Mouse (Mus musculus): Measurements from ENCODE around the gene Agap2. TPM values are rescaled to one million over a fixed set of nuclear protein-coding genes. Genes with fewer than 3 reads are reported as not detected.
"Not testable (repeated sequence)": the region's sequence is repeated elsewhere in the genome, so short reads cannot be mapped to it uniquely, and the experiment has no call there.

Agap2 gene
- polyA plus RNA-seq, 1 experiment from 2014 or later: 0.73 TPM

DNA sequence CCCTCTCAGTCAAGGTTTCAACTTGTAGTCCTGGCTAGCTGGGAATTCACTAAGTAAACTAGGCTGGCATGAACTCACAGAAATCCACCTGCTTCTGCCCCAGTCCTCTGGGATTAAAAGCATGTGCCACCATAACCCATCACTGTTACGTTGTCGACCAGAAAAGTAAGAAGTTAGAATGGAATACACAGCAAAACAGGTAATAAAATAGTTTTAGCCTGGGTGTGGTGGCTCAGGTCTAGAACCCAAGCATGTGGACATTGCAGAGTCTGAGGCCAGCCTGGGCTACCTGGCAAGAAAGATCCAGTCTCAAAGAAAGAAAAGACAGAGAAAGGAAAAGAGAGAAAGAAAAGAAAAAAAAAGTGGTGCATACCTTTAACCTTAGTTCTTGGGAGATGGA lies 13.6 kb upstream of the Agap2 start:
- peaks cover 32% of the 10 kb centered on the region for H3K36me3 ChIP-seq (replicated peaks)
- peak overlapping the region; percentile 97 for H3K27ac ChIP-seq
- no peak overlapping the region for H3K4me3 ChIP-seq (replicated peaks)
- peaks cover 57% of the 10 kb centered on the region for H3K4me1 ChIP-seq
- peak overlapping the region; percentile 96; the same call in 1 of the 2 replicates for H3K4me2 ChIP-seq
- H3K9me3 ChIP-seq: no peaks in the 10 kb centered on the region
- no peak for ATAC-seq (ENCODE audit: low FRiP score)
- no peaks in the 10 kb centered on the region; the same call in 1 of the 2 replicates for H3K27me3 ChIP-seq
- 0 out of 2 replicates have a peak overlapping the region, but pooled peaks have one; percentile 98 for H3K9ac ChIP-seq
- WGBS: 75% methylated on average over 2 of the region's 2 CpGs

GRCm38 (mm10) chr10:127062101-127062500 lies 13.0 kb upstream of the Agap2 start:
- not testable (repeated sequence) for ATAC-seq (ENCODE audit: low FRiP score); H3K4me2 ChIP-seq; H3K9me3 ChIP-seq; H3K27me3 ChIP-seq; H3K9ac ChIP-seq; H3K27ac ChIP-seq; H3K4me3 ChIP-seq (replicated peaks)
- Histone ChIP-seq H3K4me1 (peaks cover 60% of the 10 kb centered on the region), H3K36me3 (replicated peaks) (peaks cover 33% of the 10 kb centered on the region)
- 96% methylated on average over 4 of the region's 4 CpGs for WGBS

- peaks cover 57% of the 10 kb centered on the region for H3K4me1 ChIP-seq
- H3K27me3 ChIP-seq: no peaks in the 10 kb centered on the region; the same call in 1 of the 2 replicates
- no peak overlapping the region for H3K27ac ChIP-seq
- no peak for ATAC-seq (ENCODE audit: low FRiP score)
- 83% methylated on average over 5 of the region's 5 CpGs for WGBS
- no peak overlapping the region for H3K4me2 ChIP-seq
- H3K9ac ChIP-seq: no peak overlapping the region
- no peak overlapping the region for H3K4me3 ChIP-seq (replicated peaks)
- peaks cover 33% of the 10 kb centered on the region for H3K36me3 ChIP-seq (replicated peaks)
- no peaks in the 10 kb centered on the region for H3K9me3 ChIP-seq
Observed at GRCm38 (mm10) chr10:127062503-127062902, 12.6 kb upstream of the Agap2 start.

- peak within 1 kb of the TSS; percentile 76 for H3K4me3 ChIP-seq (replicated peaks)
- ATAC-seq (ENCODE audit: low FRiP score): peak; percentile 93
- H3K4me1 ChIP-seq: peaks cover 57% of the 10 kb centered on the region
- peaks cover 39% of the 10 kb centered on the region for H3K36me3 ChIP-seq (replicated peaks)
- H3K4me2 ChIP-seq: peak within 1 kb of the TSS; percentile 82
- WGBS: under 1% methylated on average over 46 of the region's 46 CpGs
- H3K27ac ChIP-seq: peak within 1 kb of the TSS; percentile 94
- peak within 1 kb of the TSS; percentile 99 for H3K9ac ChIP-seq
- no peaks in the 10 kb centered on the region for H3K9me3 ChIP-seq
- no peaks in the 10 kb centered on the region for H3K27me3 ChIP-seq
Observed at GRCm38 (mm10) chr10:127063239-127063872, 11.7 kb upstream of the Agap2 start, which contains the start of gene Cdk4. TSS of gene Cdk4 (plus strand) at chr10:127063534.

DNA sequence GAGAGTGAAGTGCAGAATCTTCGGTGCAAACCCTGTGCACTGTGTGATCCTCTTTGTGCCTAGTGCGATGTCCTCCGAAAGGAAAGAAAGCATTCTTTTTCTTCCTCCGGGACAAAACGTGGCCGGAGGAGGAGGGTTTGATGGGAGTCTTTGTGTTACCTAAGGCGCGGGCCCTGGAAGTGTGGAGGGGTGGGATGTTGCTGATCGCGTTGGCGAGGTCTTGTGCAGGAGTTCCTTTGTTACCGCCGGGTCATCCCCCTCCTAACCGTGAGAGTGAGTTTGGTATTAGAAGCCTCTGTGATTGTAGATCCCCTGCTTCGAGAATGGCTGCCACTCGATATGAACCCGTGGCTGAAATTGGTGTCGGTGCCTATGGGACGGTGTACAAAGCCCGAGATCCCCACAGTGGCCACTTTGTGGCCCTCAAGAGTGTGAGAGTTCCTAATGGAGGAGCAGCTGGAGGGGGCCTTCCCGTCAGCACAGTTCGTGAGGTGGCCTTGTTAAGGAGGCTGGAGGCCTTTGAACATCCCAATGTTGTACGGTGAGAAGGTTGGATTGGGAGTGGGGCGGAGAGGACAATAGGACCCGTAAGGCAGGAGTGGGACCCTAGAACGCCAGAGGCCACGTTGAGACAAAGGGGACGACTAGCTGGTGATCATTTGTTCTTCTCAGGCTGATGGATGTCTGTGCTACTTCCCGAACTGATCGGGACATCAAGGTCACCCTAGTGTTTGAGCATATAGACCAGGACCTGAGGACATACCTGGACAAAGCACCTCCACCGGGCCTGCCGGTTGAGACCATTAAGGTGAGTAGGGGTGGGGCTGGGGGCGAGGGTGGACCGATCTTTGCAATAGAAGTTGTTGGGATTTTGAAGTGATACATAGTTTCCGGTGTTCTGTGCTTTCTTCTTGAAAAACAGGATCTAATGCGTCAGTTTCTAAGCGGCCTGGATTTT lies 10.9 kb upstream of the Agap2 start:
- Histone ChIP-seq H3K36me3 (replicated peaks) (peaks cover 42% of the 10 kb centered on the region), H3K9ac (peak overlapping the region; percentile 99), H3K4me3 (replicated peaks) (peak overlapping the region; percentile 76), H3K9me3 (no peaks in the 10 kb centered on the region), H3K27ac (peak overlapping the region; percentile 94), H3K4me1 (peaks cover 57% of the 10 kb centered on the region), H3K27me3 (no peaks in the 10 kb centered on the region), H3K4me2 (peak overlapping the region; percentile 82)
- ATAC-seq (ENCODE audit: low FRiP score): no peak
- 13% methylated on average over 37 of the region's 37 CpGs for WGBS

DNA sequence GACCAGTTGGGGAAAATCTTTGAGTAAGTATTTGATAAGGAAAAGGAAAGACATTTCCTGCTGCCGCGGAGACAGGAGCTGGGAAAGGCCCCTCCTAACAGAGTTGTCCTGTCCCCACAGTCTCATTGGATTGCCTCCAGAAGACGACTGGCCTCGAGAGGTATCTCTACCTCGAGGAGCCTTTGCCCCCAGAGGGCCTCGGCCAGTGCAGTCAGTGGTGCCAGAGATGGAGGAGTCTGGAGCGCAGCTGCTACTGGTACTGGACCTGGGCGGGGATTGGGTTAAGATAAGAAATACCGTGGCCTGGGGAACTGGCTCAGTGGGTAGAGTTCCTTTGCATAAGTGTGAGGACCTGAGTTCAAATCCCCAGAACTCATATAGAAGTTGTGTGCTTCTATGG lies 9.1 kb upstream of the Agap2 start:
- H3K4me1 ChIP-seq: peaks cover 56% of the 10 kb centered on the region
- ATAC-seq (ENCODE audit: low FRiP score): no peak
- H3K9ac ChIP-seq: no peak overlapping the region
- no peak overlapping the region for H3K4me2 ChIP-seq
- no peak overlapping the region for H3K27ac ChIP-seq
- no peak overlapping the region for H3K4me3 ChIP-seq (replicated peaks)
- H3K27me3 ChIP-seq: no peaks in the 10 kb centered on the region
- no peaks in the 10 kb centered on the region for H3K9me3 ChIP-seq
- 88% methylated on average over 9 of the region's 9 CpGs for WGBS
- H3K36me3 ChIP-seq (replicated peaks): peaks cover 42% of the 10 kb centered on the region

DNA sequence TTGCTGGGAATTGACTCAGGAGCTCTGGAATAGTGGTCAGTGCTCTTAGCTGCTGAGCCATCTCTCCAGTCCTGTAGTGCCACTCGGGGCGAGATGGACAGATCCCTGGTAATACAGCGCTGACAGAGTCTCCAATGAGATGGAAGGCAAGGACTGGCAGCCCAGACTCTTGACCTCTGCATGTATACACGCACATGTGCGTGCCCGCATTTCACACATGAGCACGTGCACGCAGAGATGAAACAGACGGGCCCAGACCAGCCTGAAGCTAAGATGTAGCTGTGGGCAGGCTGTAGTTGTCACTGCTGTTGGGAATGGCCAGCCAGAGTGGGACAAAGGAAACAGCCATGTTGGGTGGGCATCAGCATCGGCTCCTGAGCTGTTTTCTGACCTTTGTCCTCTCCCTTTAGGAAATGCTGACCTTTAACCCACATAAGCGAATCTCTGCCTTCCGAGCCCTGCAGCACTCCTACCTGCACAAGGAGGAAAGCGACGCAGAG lies 8.5 kb upstream of the Agap2 start:
- Histone ChIP-seq H3K4me1 (peaks cover 55% of the 10 kb centered on the region), H3K4me2 (no peak overlapping the region), H3K4me3 (replicated peaks) (no peak overlapping the region), H3K27me3 (no peaks in the 10 kb centered on the region), H3K27ac (peak overlapping the region; percentile 38; the same call in 1 of the 2 replicates), H3K9me3 (no peaks in the 10 kb centered on the region), H3K36me3 (replicated peaks) (peaks cover 42% of the 10 kb centered on the region), H3K9ac (no peak overlapping the region)
- no peak for ATAC-seq (ENCODE audit: low FRiP score)
- WGBS: 90% methylated on average over 14 of the region's 14 CpGs

DNA sequence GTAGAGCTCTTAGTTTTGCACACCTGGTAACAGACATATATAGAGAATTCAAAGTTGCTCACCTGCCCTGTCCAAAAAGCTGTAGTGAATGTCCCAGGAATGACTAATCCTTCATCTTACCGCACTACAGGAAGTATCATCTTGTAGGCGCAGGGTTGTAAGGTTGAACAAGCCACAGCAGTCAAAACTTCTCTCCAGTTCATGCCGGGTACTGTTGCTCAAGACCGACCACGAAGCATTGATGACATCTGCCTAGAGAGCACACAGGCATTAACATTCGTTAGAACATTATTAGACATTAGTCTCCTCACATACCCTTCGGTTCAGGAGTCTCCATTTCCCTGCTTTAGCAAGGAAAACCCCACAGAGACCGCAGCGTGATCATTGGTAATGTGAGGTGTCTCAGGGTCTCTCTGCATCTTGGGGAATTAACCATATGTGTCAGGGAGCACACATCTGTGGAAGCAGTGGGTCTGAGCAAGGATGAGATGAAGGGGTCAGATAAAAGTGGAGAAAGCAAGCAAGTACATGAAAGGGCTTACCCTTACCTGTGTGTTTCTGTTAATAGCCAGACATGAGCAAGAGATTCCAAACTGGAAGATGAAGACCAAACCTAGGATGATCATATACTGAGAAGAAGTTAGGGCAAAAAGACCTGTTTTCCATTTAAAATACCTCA lies 6.6 kb upstream of the Agap2 start:
- Histone ChIP-seq H3K4me1 (peaks cover 46% of the 10 kb centered on the region), H3K9me3 (no peaks in the 10 kb centered on the region), H3K4me2 (peak overlapping the region; percentile 97), H3K36me3 (replicated peaks) (peaks cover 42% of the 10 kb centered on the region), H3K9ac (peak overlapping the region; percentile 80; the same call in 1 of the 2 replicates), H3K27me3 (no peaks in the 10 kb centered on the region), H3K27ac (peak overlapping the region; percentile 96; the same call in 1 of the 2 replicates), H3K4me3 (replicated peaks) (peak overlapping the region; percentile 62)
- 78% methylated on average over 9 of the region's 9 CpGs for WGBS
- ATAC-seq (ENCODE audit: low FRiP score): no peak

DNA sequence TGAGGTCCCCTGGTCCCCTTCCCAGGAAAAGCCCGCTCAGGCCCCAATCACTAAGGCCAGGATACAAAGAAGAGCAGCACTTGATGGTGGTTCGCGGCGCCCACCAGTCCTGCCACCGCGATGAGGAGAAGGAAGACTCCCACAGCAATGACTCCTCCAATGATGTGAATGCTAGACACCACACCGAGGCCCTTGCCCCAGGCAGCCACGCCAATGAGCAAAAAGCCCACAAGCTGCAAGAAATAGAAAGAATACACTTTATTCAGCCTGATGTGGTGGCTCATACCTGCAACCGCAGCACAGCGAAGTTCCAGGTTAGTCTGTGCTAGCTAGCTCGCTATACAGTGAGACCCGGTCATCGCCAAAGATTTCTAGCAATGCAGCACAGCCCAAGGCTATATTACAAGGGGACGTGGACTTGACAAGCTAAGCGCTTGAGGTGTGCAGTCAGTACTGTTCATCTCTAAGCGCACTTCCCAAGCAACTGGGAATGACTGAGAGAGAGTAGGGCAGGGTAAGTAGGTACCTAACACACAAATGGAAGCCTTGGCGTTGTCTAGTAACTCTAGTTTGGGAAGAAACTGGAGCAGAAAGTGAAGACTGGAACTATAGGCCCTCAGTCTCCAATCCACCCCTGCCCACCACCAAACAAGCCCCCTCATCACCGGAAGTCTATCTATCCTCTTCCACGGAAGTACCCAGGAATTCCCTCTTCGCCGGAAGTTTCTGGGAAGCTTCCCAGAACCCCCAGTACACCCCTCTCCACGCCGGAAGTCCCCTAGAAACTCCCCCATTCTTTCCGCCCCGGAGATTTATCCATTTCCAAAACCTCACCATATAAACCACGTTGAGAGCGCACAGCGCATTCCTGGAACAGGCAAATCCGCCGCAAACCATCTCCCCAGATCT lies 5.5 kb upstream of the Agap2 start:
- H3K9ac ChIP-seq: peak overlapping the region; percentile 80
- 7% methylated on average over 30 of the region's 30 CpGs for WGBS
- H3K36me3 ChIP-seq (replicated peaks): peaks cover 41% of the 10 kb centered on the region
- H3K27ac ChIP-seq: peak overlapping the region; percentile 96
- H3K4me1 ChIP-seq: peaks cover 46% of the 10 kb centered on the region
- ATAC-seq (ENCODE audit: low FRiP score): peak; percentile 69
- no peaks in the 10 kb centered on the region for H3K9me3 ChIP-seq
- H3K4me3 ChIP-seq (replicated peaks): peak overlapping the region; percentile 62
- no peaks in the 10 kb centered on the region for H3K27me3 ChIP-seq
- peak overlapping the region; percentile 97 for H3K4me2 ChIP-seq

- H3K27ac ChIP-seq: peak within 1 kb of the TSS; percentile 96
Observed at GRCm38 (mm10) chr10:127070190-127071121, 4.6 kb upstream of the Agap2 start, which contains the start of gene Tspan31. TSS of gene Tspan31 (minus strand) at chr10:127070264.

More at GRCm38 (mm10) chr10:127070190-127071121, 4.6 kb upstream of the Agap2 start, which contains the start of gene Tspan31:
- H3K9me3 ChIP-seq: no peaks in the 10 kb centered on the region
- H3K9ac ChIP-seq: peak within 1 kb of the TSS; percentile 80
- ATAC-seq (ENCODE audit: low FRiP score): peak; percentile 90
- peak within 1 kb of the TSS; percentile 97 for H3K4me2 ChIP-seq
- H3K36me3 ChIP-seq (replicated peaks): peaks cover 32% of the 10 kb centered on the region
- peaks cover 37% of the 10 kb centered on the region for H3K4me1 ChIP-seq
- H3K27me3 ChIP-seq: no peaks in the 10 kb centered on the region; the same call in 1 of the 2 replicates
- 3% methylated on average over 36 of the region's 36 CpGs for WGBS
- peak within 1 kb of the TSS; percentile 62 for H3K4me3 ChIP-seq (replicated peaks)

All from forebrain, embryonic 12.5 days (tissue).